In genomic region chr2:153225595-153225953, GRCm38 (mm10) we compare ENCODE assay signal across 8 mouse cellular contexts. TPM values are rescaled to one million over a fixed set of nuclear protein-coding genes. Genes with fewer than 3 reads are reported as not detected.
DNase-seq lines count a peak whose midpoint lies in the region; ATAC-seq and TF ChIP-seq lines count a peak whose summit lies in the region.

No protein-coding gene starts in this region.

- no peaks in the 10 kb centered on the region for H3K27me3 ChIP-seq in heart, embryonic 12.5 days (replicated peaks)
- no peaks in the 10 kb centered on the region for H3K27me3 ChIP-seq in G1E (ENCODE audit: insufficient read depth, low read length)
- H3K27me3 ChIP-seq in hindbrain, embryonic 11.5 days (ENCODE audit: control insufficient read depth, insufficient read depth, low read length): no peaks in the 10 kb centered on the region

- no peak for TF ChIP-seq CTCF in G1E (IDR thresholded peaks at IDR 0.05; ENCODE audit: low read depth, low read length)

- peaks cover 31% of the 10 kb centered on the region for H3K4me1 ChIP-seq in heart, embryonic 12.5 days (replicated peaks)
- peaks cover 89% of the 10 kb centered on the region for H3K4me1 ChIP-seq in G1E (ENCODE audit: insufficient read depth, low read depth, low read length)
- peaks cover 6% of the 10 kb centered on the region for H3K4me1 ChIP-seq in hindbrain, embryonic 11.5 days (replicated peaks; ENCODE audit: control insufficient read depth, insufficient read depth, low read length)

- no peak for ATAC-seq in heart, embryonic 12.5 days (ENCODE audit: insufficient number of reproducible peaks, low FRiP score)
- no peak for ATAC-seq in G1E (ENCODE audit: extremely low read depth, insufficient number of reproducible peaks, low FRiP score, poor library complexity, severe bottlenecking)
- no peak for ATAC-seq in hindbrain, embryonic 11.5 days (ENCODE audit: low FRiP score)
- ATAC-seq in megakaryocyte progenitor cell, adult 5-6 weeks (replicated peaks; ENCODE audit: poor library complexity): peak; percentile 12; the same call in 1 of the 2 replicates

- peak overlapping the region; percentile 88 for H3K9ac ChIP-seq in heart, embryonic 12.5 days
- peak overlapping the region; percentile 56 for H3K9ac ChIP-seq in hindbrain, embryonic 11.5 days (ENCODE audit: low read depth, low read length)

- no peak overlapping the region for H3K27ac ChIP-seq in heart, embryonic 12.5 days (ENCODE audit: poor library complexity, severe bottlenecking)
- H3K27ac ChIP-seq in hindbrain, embryonic 11.5 days (ENCODE audit: low read depth, low read length): no peak overlapping the region

- H3K9me3 ChIP-seq in heart, embryonic 12.5 days (replicated peaks): no peaks in the 10 kb centered on the region
- H3K9me3 ChIP-seq in G1E (replicated peaks): no peaks in the 10 kb centered on the region
- H3K9me3 ChIP-seq in hindbrain, embryonic 11.5 days (ENCODE audit: control insufficient read depth, low read length): no peaks in the 10 kb centered on the region

- intact Hi-C loops in heart, postnatal 10 days (cut with DNase I): no loop called here

- WGBS in heart, embryonic 12.5 days: 7% methylated on average over 3 of the region's 3 CpGs
- WGBS in hindbrain, embryonic 11.5 days: 18% methylated on average over 3 of the region's 3 CpGs

- peak overlapping the region; percentile 75 for H3K4me3 ChIP-seq in heart, embryonic 12.5 days
- H3K4me3 ChIP-seq in G1E (ENCODE audit: low read depth, low read length): peak overlapping the region; percentile 66; the same call in 1 of the 2 replicates
- H3K4me3 ChIP-seq in hindbrain, embryonic 11.5 days (ENCODE audit: low read depth, low read length): peak overlapping the region; percentile 35

- peaks cover 32% of the 10 kb centered on the region for H3K36me3 ChIP-seq in heart, embryonic 12.5 days
- peaks cover 43% of the 10 kb centered on the region for H3K36me3 ChIP-seq in G1E (replicated peaks)
- H3K36me3 ChIP-seq in hindbrain, embryonic 11.5 days (ENCODE audit: control insufficient read depth, insufficient read depth, low read length): peaks cover 5% of the 10 kb centered on the region; the same call in 1 of the 2 replicates

- H3K4me2 ChIP-seq in heart, embryonic 12.5 days: peak overlapping the region; percentile 97
- H3K4me2 ChIP-seq in hindbrain, embryonic 11.5 days (replicated peaks; ENCODE audit: low read depth, low read length): peak overlapping the region; percentile 39

- DNase-seq in heart, postnatal 10 days: no peak
- no peak for DNase-seq in G1E (ENCODE audit: low spot score)
- DNase-seq in hindbrain, embryonic 11.5 days (ENCODE audit: low spot score): no peak
- no peak for DNase-seq in right cerebral cortex, postnatal 36 days (ENCODE audit: low spot score in 2 of 2)
- DNase-seq in adrenal gland, adult 8-10 months: no peak
- DNase-seq in gastrocnemius, postnatal 10 days: no peak

RNA-seq across cellular contexts. Expression of gene Tspyl3, which starts 0.3 kb away (rescaled TPM):
- polyA plus RNA-seq in heart, embryonic 12.5 days (2016; fragmentation: Nextera tagmentation; extraction: Ambion mirVana): 7.0 TPM in 2 replicates
- total RNA-seq in heart, postnatal 10 days (2021): 1 to 10 TPM; 3.0 to 3.2 TPM
- 1.1 TPM in 1 of 2 replicates, not detected in the other for total RNA-seq in G1E (2014; fragmentation: Nextera tagmentation)
- 0.23 and 0.27 TPM in 2 replicates for total RNA-seq in G1E (2017)
- polyA plus RNA-seq in G1E (2012): 0.27 and 0.32 TPM in 2 replicates
- polyA plus RNA-seq in hindbrain, embryonic 11.5 days (2014; fragmentation: Nextera tagmentation; extraction: Ambion mirVana): 7.0 and 7.4 TPM in 2 replicates
- 8.0 and 10.8 TPM in 2 replicates for total RNA-seq in megakaryocyte progenitor cell, adult 5-6 weeks (2015)
- total RNA-seq in megakaryocyte progenitor cell, adult 5-6 weeks (2017): 7.0 and 8.9 TPM in 2 replicates
- total RNA-seq in adrenal gland, adult 8-10 months (2022): 1 to 10 TPM; 3.5 to 5.0 (median 3.9) TPM
- 1 to 10 TPM; 2.5 to 2.7 TPM for total RNA-seq in gastrocnemius, postnatal 10 days (2021)

RNA-seq across cellular contexts. Expression of gene Plagl2, which starts 15.7 kb away (rescaled TPM):
- polyA plus RNA-seq in heart, embryonic 12.5 days (2016; fragmentation: Nextera tagmentation; extraction: Ambion mirVana): 20.2 and 22.1 TPM in 2 replicates
- total RNA-seq in heart, postnatal 10 days (2021): 1 to 10 TPM; 5.7 to 7.8 TPM
- total RNA-seq in G1E (2014; fragmentation: Nextera tagmentation): 106 and 108 TPM in 2 replicates
- total RNA-seq in G1E (2017): 11.0 and 12.5 TPM in 2 replicates
- polyA plus RNA-seq in G1E (2012): 27.5 and 35.9 TPM in 2 replicates
- polyA plus RNA-seq in hindbrain, embryonic 11.5 days (2014; fragmentation: Nextera tagmentation; extraction: Ambion mirVana): 26.9 and 27.1 TPM in 2 replicates
- total RNA-seq in megakaryocyte progenitor cell, adult 5-6 weeks (2015): 42.3 and 45.4 TPM in 2 replicates
- 5.6 TPM in 2 replicates for total RNA-seq in megakaryocyte progenitor cell, adult 5-6 weeks (2017)
- total RNA-seq in adrenal gland, adult 8-10 months (2022): 10 to 100 TPM in 2 of 4 experiments, 1 to 10 TPM in 2; 9.0 to 14.0 (median 11.6) TPM
- 10 to 100 TPM in 1 of 2 experiments, 1 to 10 TPM in 1; 8.3 to 11.9 TPM for total RNA-seq in gastrocnemius, postnatal 10 days (2021)

RNA-seq across cellular contexts. Expression of gene Pofut1, which starts 15.8 kb away (rescaled TPM):
- 3.7 and 4.5 TPM in 2 replicates for polyA plus RNA-seq in heart, embryonic 12.5 days (2016; fragmentation: Nextera tagmentation; extraction: Ambion mirVana)
- total RNA-seq in heart, postnatal 10 days (2021): 10 to 100 TPM; 19.2 to 22.5 TPM
- total RNA-seq in G1E (2014; fragmentation: Nextera tagmentation): 26.5 and 33.7 TPM in 2 replicates
- 29.5 and 30.0 TPM in 2 replicates for total RNA-seq in G1E (2017)
- 11.2 and 12.8 TPM in 2 replicates for polyA plus RNA-seq in G1E (2012)
- 6.0 and 8.4 TPM in 2 replicates for polyA plus RNA-seq in hindbrain, embryonic 11.5 days (2014; fragmentation: Nextera tagmentation; extraction: Ambion mirVana)
- 14.0 and 14.9 TPM in 2 replicates for total RNA-seq in megakaryocyte progenitor cell, adult 5-6 weeks (2015)
- 16.7 and 22.1 TPM in 2 replicates for total RNA-seq in megakaryocyte progenitor cell, adult 5-6 weeks (2017)
- total RNA-seq in adrenal gland, adult 8-10 months (2022): 10 to 100 TPM; 74.6 to 88.0 (median 79.3) TPM
- total RNA-seq in gastrocnemius, postnatal 10 days (2021): 10 to 100 TPM; 24.1 to 29.2 TPM
